Mouse (Mus musculus): ENCODE data around the gene Dlst. TPM values are rescaled to one million over a fixed set of nuclear protein-coding genes. Genes with fewer than 3 reads are reported as not detected.

Gene Dlst
- 105 and 106 TPM in 2 replicates for polyA plus RNA-seq (2015; fragmentation: Nextera tagmentation; extraction: Ambion mirVana)

GRCm38 (mm10) chr12:85110698-85111592 lies at the start of gene Dlst, which contains the start of gene Prox2:
Dlst (plus strand) TSS chr12:85110833.
Prox2 (minus strand) TSS chr12:85110759.
- peaks cover 53% of the 10 kb centered on the region for H3K4me1 ChIP-seq
- peak; percentile 94 for ATAC-seq (ENCODE audit: insufficient number of reproducible peaks, low FRiP score, low TSS enrichment, low read depth)
- H3K27ac ChIP-seq (replicated peaks) = peak within 1 kb of the TSS; percentile 89
- no peaks in the 10 kb centered on the region for H3K9me3 ChIP-seq (replicated peaks)
- H3K36me3 ChIP-seq = no peaks in the 10 kb centered on the region
- WGBS = under 1% methylated on average over 83 of the region's 83 CpGs
- no peaks in the 10 kb centered on the region for H3K27me3 ChIP-seq
- H3K4me3 ChIP-seq (replicated peaks) = peak within 1 kb of the TSS; percentile 84
- peak within 1 kb of the TSS; percentile 59 for H3K4me2 ChIP-seq (replicated peaks)
- H3K9ac ChIP-seq = peak within 1 kb of the TSS; percentile 88

DNA sequence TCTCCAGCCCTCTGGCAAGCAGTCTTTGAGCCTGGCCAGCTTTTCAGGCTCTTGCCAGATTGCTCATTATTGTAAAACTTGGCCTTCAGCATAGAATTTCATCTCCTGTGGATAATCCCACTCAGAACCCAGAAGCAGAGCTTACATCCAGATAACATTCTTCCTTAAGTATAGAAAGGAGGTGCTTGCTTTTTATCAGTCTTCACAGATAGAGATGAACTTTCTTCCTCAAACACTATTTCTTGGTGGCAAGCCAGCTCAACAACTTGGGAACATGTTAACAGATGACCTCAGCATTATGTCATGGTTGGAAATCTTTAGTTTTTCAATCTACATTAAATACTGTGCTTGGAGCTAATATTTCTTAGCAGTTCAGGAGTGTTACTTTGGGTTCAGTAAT lies 39.6 kb upstream of the Dlst start:
- Histone ChIP-seq H3K4me2 (replicated peaks) (no peak overlapping the region), H3K9ac (no peak overlapping the region), H3K4me1 (no peaks in the 10 kb centered on the region), H3K27ac (replicated peaks) (no peak overlapping the region), H3K36me3 (peaks cover 48% of the 10 kb centered on the region), H3K4me3 (replicated peaks) (no peak overlapping the region), H3K9me3 (replicated peaks) (no peaks in the 10 kb centered on the region), H3K27me3 (no peaks in the 10 kb centered on the region)
- no peak for ATAC-seq (ENCODE audit: insufficient number of reproducible peaks, low FRiP score, low TSS enrichment, low read depth)

DNA sequence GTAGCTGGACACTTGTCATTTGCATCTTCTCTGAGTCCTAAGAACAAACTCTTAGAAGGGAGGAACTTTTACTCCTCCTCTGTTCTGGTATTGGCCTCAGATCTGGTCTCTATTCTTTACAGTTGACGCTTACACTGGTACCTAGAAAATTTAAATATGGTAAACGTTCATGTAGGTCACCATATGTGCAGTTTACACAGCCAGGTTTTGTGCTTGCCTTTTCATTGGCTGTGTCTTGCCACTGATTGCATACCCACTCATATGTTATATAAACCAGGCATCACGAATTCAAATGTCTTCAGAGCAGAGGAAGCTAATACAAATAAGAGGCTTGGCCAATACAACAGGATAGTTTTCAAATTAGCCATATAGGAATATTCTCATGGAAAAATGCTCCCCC lies 33.5 kb upstream of the Dlst start:
- peaks cover 17% of the 10 kb centered on the region; the same call in 1 of the 2 replicates for H3K36me3 ChIP-seq

GRCm38 (mm10) chr12:85084257-85084656 lies 26.4 kb upstream of the Dlst start:
- Histone ChIP-seq H3K4me1 (0 out of 2 replicates have a peak, but pooled peaks cover 6% of the 10 kb centered on the region), H3K27ac (replicated peaks) (no peak overlapping the region; the same call in 1 of the 2 replicates), H3K9me3 (replicated peaks) (no peaks in the 10 kb centered on the region), H3K4me2 (replicated peaks) (no peak overlapping the region), H3K27me3 (no peaks in the 10 kb centered on the region), H3K4me3 (replicated peaks) (no peak overlapping the region), H3K36me3 (peaks cover 20% of the 10 kb centered on the region), H3K9ac (no peak overlapping the region)
- WGBS = 66% methylated on average over 2 of the region's 2 CpGs
- ATAC-seq (ENCODE audit: insufficient number of reproducible peaks, low FRiP score, low TSS enrichment, low read depth) = no peak

More for the DNA sequence above, 33.5 kb upstream of the Dlst start:
- no peak overlapping the region for H3K9ac ChIP-seq
- no peaks in the 10 kb centered on the region for H3K27me3 ChIP-seq
- no peak for ATAC-seq (ENCODE audit: insufficient number of reproducible peaks, low FRiP score, low TSS enrichment, low read depth)
- no peak overlapping the region for H3K27ac ChIP-seq (replicated peaks)
- no peaks in the 10 kb centered on the region for H3K4me1 ChIP-seq
- H3K4me2 ChIP-seq (replicated peaks) = no peak overlapping the region
- WGBS = 85% methylated on average over 3 of the region's 3 CpGs
- no peak overlapping the region for H3K4me3 ChIP-seq (replicated peaks)
- no peaks in the 10 kb centered on the region for H3K9me3 ChIP-seq (replicated peaks)

GRCm38 (mm10) chr12:85084941-85085340 lies 25.7 kb upstream of the Dlst start:
- Histone ChIP-seq H3K9me3 (replicated peaks) (no peaks in the 10 kb centered on the region), H3K9ac (no peak overlapping the region), H3K27ac (replicated peaks) (peak overlapping the region; percentile 51; the same call in 1 of the 2 replicates), H3K36me3 (peaks cover 26% of the 10 kb centered on the region), H3K4me2 (replicated peaks) (no peak overlapping the region), H3K4me3 (replicated peaks) (no peak overlapping the region), H3K4me1 (0 out of 2 replicates have a peak, but pooled peaks cover 6% of the 10 kb centered on the region), H3K27me3 (no peaks in the 10 kb centered on the region)
- 61% methylated on average over 4 of the region's 4 CpGs for WGBS
- no peak for ATAC-seq (ENCODE audit: insufficient number of reproducible peaks, low FRiP score, low TSS enrichment, low read depth)

GRCm38 (mm10) chr12:85087845-85088244 lies 22.8 kb upstream of the Dlst start:
- H3K4me2 ChIP-seq (replicated peaks) = no peak overlapping the region
- no peak overlapping the region for H3K4me3 ChIP-seq (replicated peaks)
- 0 out of 2 replicates have a peak, but pooled peaks cover 6% of the 10 kb centered on the region for H3K4me1 ChIP-seq
- H3K9me3 ChIP-seq (replicated peaks) = no peaks in the 10 kb centered on the region
- no peak for ATAC-seq (ENCODE audit: insufficient number of reproducible peaks, low FRiP score, low TSS enrichment, low read depth)
- H3K9ac ChIP-seq = no peak overlapping the region
- WGBS = 70% methylated on average over 12 of the region's 12 CpGs
- peaks cover 26% of the 10 kb centered on the region for H3K36me3 ChIP-seq
- no peaks in the 10 kb centered on the region for H3K27me3 ChIP-seq
- no peak overlapping the region for H3K27ac ChIP-seq (replicated peaks)

DNA sequence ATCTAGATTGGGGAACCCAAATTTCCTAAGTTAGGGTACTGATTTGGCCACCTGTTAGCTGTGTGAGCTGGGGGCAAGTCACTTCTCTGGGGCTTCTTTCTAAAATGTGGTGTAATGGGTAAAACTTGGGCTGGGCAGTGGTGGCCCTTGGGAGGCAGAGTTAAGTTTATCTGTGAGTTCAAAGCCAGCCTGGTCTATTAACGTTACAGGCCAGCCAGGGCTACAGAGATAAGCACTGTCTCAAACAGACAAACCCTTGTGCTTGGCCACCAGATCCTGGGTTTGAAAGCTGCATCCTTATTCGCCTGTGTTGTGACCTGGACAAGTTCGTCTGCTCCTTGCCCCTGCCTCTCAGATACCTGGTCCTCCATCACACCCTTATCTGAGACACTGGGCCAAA lies 19.4 kb upstream of the Dlst start:
- Histone ChIP-seq H3K27me3 (no peaks in the 10 kb centered on the region), H3K4me2 (replicated peaks) (no peak overlapping the region), H3K4me3 (replicated peaks) (no peak overlapping the region), H3K27ac (replicated peaks) (no peak overlapping the region), H3K36me3 (peaks cover 26% of the 10 kb centered on the region), H3K9me3 (replicated peaks) (no peaks in the 10 kb centered on the region), H3K9ac (no peak overlapping the region), H3K4me1 (peaks cover 22% of the 10 kb centered on the region)
- WGBS = 84% methylated on average over 3 of the region's 3 CpGs
- no peak for ATAC-seq (ENCODE audit: insufficient number of reproducible peaks, low FRiP score, low TSS enrichment, low read depth)

DNA sequence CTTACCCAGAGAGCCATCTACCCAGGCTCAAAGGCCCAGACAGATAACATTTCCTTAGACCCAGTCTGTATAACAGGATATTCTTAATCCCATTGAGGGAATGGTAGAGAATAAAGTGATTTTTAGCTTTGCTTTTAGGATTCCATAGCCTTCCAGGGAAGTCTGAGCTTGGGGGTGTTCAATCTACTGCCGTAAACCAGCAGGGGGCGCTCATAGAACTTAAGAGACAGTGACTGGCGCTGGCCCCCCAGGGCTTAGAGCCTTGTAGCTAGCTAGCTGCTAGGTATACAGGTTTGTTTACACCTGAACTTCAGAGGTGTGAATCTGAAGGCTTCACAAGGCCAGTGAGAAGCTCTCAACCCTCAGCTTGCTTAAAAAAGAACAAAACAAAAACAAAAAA lies 18.4 kb upstream of the Dlst start:
- ATAC-seq (ENCODE audit: insufficient number of reproducible peaks, low FRiP score, low TSS enrichment, low read depth) = no peak
- no peak overlapping the region for H3K27ac ChIP-seq (replicated peaks)

GRCm38 (mm10) chr12:85094010-85094409 lies 16.6 kb upstream of the Dlst start:
- 0 out of 2 replicates have a peak, but pooled peaks cover 9% of the 10 kb centered on the region for H3K36me3 ChIP-seq
- no peak overlapping the region for H3K9ac ChIP-seq

More for the DNA sequence above, 18.4 kb upstream of the Dlst start:
- H3K9me3 ChIP-seq (replicated peaks) = no peaks in the 10 kb centered on the region
- H3K9ac ChIP-seq = no peak overlapping the region
- H3K27me3 ChIP-seq = no peaks in the 10 kb centered on the region
- no peak overlapping the region for H3K4me2 ChIP-seq (replicated peaks)
- H3K4me3 ChIP-seq (replicated peaks) = no peak overlapping the region
- peaks cover 26% of the 10 kb centered on the region for H3K36me3 ChIP-seq
- WGBS = 11% methylated on average over 3 of the region's 3 CpGs
- peaks cover 22% of the 10 kb centered on the region for H3K4me1 ChIP-seq

DNA sequence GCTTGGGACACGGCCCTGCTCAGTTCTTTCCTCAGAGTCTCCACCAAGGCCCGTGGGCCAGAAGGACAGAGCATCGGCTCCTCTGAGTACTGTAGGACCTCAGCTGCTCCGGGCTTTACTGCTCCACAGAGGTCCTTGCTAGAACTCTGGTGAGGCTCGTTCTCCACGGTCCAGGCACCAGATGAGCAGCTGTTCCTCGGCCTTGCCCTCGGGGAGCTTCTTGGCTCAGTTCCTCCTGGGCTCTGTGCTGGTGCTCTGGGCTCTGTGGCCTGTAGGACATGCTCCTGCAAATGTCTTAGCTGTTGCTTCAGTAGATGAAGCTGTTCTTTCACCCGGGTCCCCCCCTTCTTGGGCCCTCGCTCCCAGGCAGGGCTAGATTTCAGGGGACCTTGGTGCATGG lies 15.9 kb upstream of the Dlst start:
- ATAC-seq (ENCODE audit: insufficient number of reproducible peaks, low FRiP score, low TSS enrichment, low read depth) = no peak
- H3K36me3 ChIP-seq = 0 out of 2 replicates have a peak, but pooled peaks cover 2% of the 10 kb centered on the region
- 62% methylated on average over 10 of the region's 10 CpGs for WGBS
- H3K4me3 ChIP-seq (replicated peaks) = no peak overlapping the region
- H3K4me2 ChIP-seq (replicated peaks) = no peak overlapping the region
- peaks cover 22% of the 10 kb centered on the region for H3K4me1 ChIP-seq
- H3K27me3 ChIP-seq = no peaks in the 10 kb centered on the region
- peak overlapping the region; percentile 65 for H3K27ac ChIP-seq (replicated peaks)
- H3K9ac ChIP-seq = no peak overlapping the region
- H3K9me3 ChIP-seq (replicated peaks) = no peaks in the 10 kb centered on the region

More at GRCm38 (mm10) chr12:85094010-85094409, 16.6 kb upstream of the Dlst start:
- ATAC-seq (ENCODE audit: insufficient number of reproducible peaks, low FRiP score, low TSS enrichment, low read depth) = peak; percentile 73; the same call in 1 of the 2 replicates
- 21% methylated on average over 14 of the region's 14 CpGs for WGBS
- Histone ChIP-seq H3K4me2 (replicated peaks) (0 out of 2 replicates have a peak overlapping the region, but pooled peaks have one; percentile 17), H3K4me1 (peaks cover 22% of the 10 kb centered on the region), H3K27me3 (no peaks in the 10 kb centered on the region), H3K4me3 (replicated peaks) (no peak overlapping the region), H3K9me3 (replicated peaks) (no peaks in the 10 kb centered on the region), H3K27ac (replicated peaks) (peak overlapping the region; percentile 65)

DNA sequence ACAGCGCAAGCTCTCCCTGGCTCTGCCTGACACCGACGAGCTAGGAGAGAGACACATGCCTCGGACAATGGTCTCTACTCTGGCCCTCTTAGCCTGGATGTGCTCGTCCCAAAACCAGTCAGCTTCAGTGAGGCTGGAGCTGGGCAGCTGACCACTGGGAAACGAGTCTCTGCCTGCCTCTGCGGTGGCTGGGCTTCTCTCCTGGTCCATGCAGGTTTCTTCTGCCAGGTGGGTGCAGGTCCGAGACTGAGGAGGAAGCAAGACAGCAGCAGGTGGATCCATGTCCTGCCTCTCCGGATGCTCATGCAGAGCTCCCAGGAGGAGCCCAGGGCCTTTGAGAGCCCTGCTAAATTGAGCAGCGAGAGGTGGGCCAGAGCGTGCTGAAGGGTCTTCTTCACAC lies 15.5 kb upstream of the Dlst start:
- no peak overlapping the region for H3K9ac ChIP-seq
- H3K4me2 ChIP-seq (replicated peaks) = no peak overlapping the region
- 0 out of 2 replicates have a peak, but pooled peaks have one; percentile 6 for ATAC-seq (ENCODE audit: insufficient number of reproducible peaks, low FRiP score, low TSS enrichment, low read depth)
- H3K27me3 ChIP-seq = no peaks in the 10 kb centered on the region
- H3K27ac ChIP-seq (replicated peaks) = no peak overlapping the region; the same call in 1 of the 2 replicates
- H3K9me3 ChIP-seq (replicated peaks) = no peaks in the 10 kb centered on the region
- H3K4me1 ChIP-seq = peaks cover 22% of the 10 kb centered on the region
- no peak overlapping the region for H3K4me3 ChIP-seq (replicated peaks)
- no peaks in the 10 kb centered on the region for H3K36me3 ChIP-seq
- 82% methylated on average over 11 of the region's 11 CpGs for WGBS

Measured in embryonic facial prominence, embryonic 15.5 days (tissue).